Comparison of ENCODE assay signal across 8 mouse cellular contexts in genomic region chr3:28780511-28780910, GRCm38 (mm10). TPM values are rescaled to one million over a fixed set of nuclear protein-coding genes. Genes with fewer than 3 reads are reported as not detected.
DNase-seq lines count a peak whose midpoint lies in the region; ATAC-seq lines count a peak whose summit lies in the region.

No protein-coding gene starts in this region.

- peaks cover 7% of the 10 kb centered on the region; the same call in 1 of the 2 replicates for H3K36me3 ChIP-seq in heart, embryonic 13.5 days
- no peaks in the 10 kb centered on the region for H3K36me3 ChIP-seq in hindbrain, embryonic 13.5 days
- H3K36me3 ChIP-seq in liver, embryonic 16.5 days (ENCODE audit: control insufficient read depth, insufficient read depth): no peaks in the 10 kb centered on the region

- 0 out of 2 replicates have a peak, but pooled peaks cover 2% of the 10 kb centered on the region for H3K27me3 ChIP-seq in heart, embryonic 13.5 days (replicated peaks)
- H3K27me3 ChIP-seq in hindbrain, embryonic 13.5 days: 0 out of 2 replicates have a peak, but pooled peaks cover 9% of the 10 kb centered on the region
- H3K27me3 ChIP-seq in liver, embryonic 16.5 days (ENCODE audit: control insufficient read depth, insufficient read depth, low read depth, low read length): no peaks in the 10 kb centered on the region

- 72% methylated on average over 9 of the region's 9 CpGs for WGBS in heart, embryonic 13.5 days
- 77% methylated on average over 9 of the region's 9 CpGs for WGBS in hindbrain, embryonic 13.5 days
- 69% methylated on average over 9 of the region's 9 CpGs for WGBS in liver, embryonic 16.5 days (ENCODE audit: insufficient replicate concordance)

- no peak overlapping the region for H3K27ac ChIP-seq in heart, embryonic 13.5 days (replicated peaks)
- H3K27ac ChIP-seq in hindbrain, embryonic 13.5 days: no peak overlapping the region
- H3K27ac ChIP-seq in liver, embryonic 16.5 days (ENCODE audit: low read length): no peak overlapping the region

- H3K9ac ChIP-seq in heart, embryonic 13.5 days: no peak overlapping the region
- no peak overlapping the region for H3K9ac ChIP-seq in hindbrain, embryonic 13.5 days
- no peak overlapping the region for H3K9ac ChIP-seq in liver, embryonic 16.5 days (ENCODE audit: low read depth, low read length)

- ATAC-seq in heart, embryonic 13.5 days (ENCODE audit: extremely low read depth, insufficient number of reproducible peaks, low FRiP score, low TSS enrichment): no peak
- peak; percentile 10 for ATAC-seq in activated CD4-positive, CD25-positive, alpha-beta regulatory T cell, adult 4 months
- peak; percentile 26 for ATAC-seq in hindbrain, embryonic 13.5 days (ENCODE audit: low FRiP score)
- no peak for ATAC-seq in liver, embryonic 16.5 days (ENCODE audit: low read depth)

- H3K4me2 ChIP-seq in heart, embryonic 13.5 days: peak overlapping the region; percentile 98
- H3K4me2 ChIP-seq in hindbrain, embryonic 13.5 days: peak overlapping the region; percentile 81
- peak overlapping the region; percentile 95 for H3K4me2 ChIP-seq in liver, embryonic 16.5 days (ENCODE audit: low read depth, low read length)

- peak overlapping the region; percentile 89 for H3K4me3 ChIP-seq in heart, embryonic 13.5 days
- H3K4me3 ChIP-seq in hindbrain, embryonic 13.5 days: peak overlapping the region; percentile 80
- H3K4me3 ChIP-seq in liver, embryonic 16.5 days (ENCODE audit: low read depth, low read length): peak overlapping the region; percentile 84; the same call in 1 of the 2 replicates

- H3K9me3 ChIP-seq in heart, embryonic 13.5 days: no peaks in the 10 kb centered on the region
- H3K9me3 ChIP-seq in hindbrain, embryonic 13.5 days: no peaks in the 10 kb centered on the region
- H3K9me3 ChIP-seq in liver, embryonic 16.5 days (replicated peaks; ENCODE audit: control insufficient read depth, low read length): no peaks in the 10 kb centered on the region

- H3K4me1 ChIP-seq in heart, embryonic 13.5 days: peaks cover 19% of the 10 kb centered on the region
- H3K4me1 ChIP-seq in hindbrain, embryonic 13.5 days (replicated peaks): peaks cover 12% of the 10 kb centered on the region
- peaks cover 29% of the 10 kb centered on the region for H3K4me1 ChIP-seq in liver, embryonic 16.5 days (ENCODE audit: control insufficient read depth, low read depth, low read length)

- no peak for DNase-seq in heart, adult 18-20 months
- DNase-seq in adrenal gland, postnatal 10 days: no peak
- DNase-seq in right cerebral cortex, postnatal 4 days: no peak
- DNase-seq in urinary bladder, postnatal 10 days (ENCODE audit: low spot score): no peak

RNA-seq across cellular contexts. Expression of gene Eif5a2, which starts 0.6 kb away (rescaled TPM):
- 8.4 and 9.1 TPM in 2 replicates for polyA plus RNA-seq in heart, embryonic 13.5 days (2015; fragmentation: Nextera tagmentation; extraction: Ambion mirVana)
- total RNA-seq in heart, adult 18-20 months (2021): 1 to 10 TPM in 1 of 2 experiments, under 1 TPM in 1; 0.84 to 1.0 TPM
- 1 to 10 TPM; 4.3 to 5.7 TPM for polyA plus RNA-seq in activated CD4-positive, CD25-positive, alpha-beta regulatory T cell, adult 4 months (2017; shearing (Covaris generic))
- 10.6 and 11.0 TPM in 2 replicates for polyA plus RNA-seq in hindbrain, embryonic 13.5 days (2015; fragmentation: Nextera tagmentation; extraction: Ambion mirVana)
- polyA plus RNA-seq in liver, embryonic 16.5 days (2015; fragmentation: Nextera tagmentation; extraction: Ambion mirVana): 4.8 and 5.6 TPM in 2 replicates
- total RNA-seq in adrenal gland, postnatal 10 days (2021): 1 to 10 TPM; 2.8 to 3.5 TPM

RNA-seq across cellular contexts. Expression of gene Rpl22l1, which starts 24.7 kb away (rescaled TPM):
- 212 and 227 TPM in 2 replicates for polyA plus RNA-seq in heart, embryonic 13.5 days (2015; fragmentation: Nextera tagmentation; extraction: Ambion mirVana)
- 100 to 1,000 TPM; 110 to 119 TPM for total RNA-seq in heart, adult 18-20 months (2021)
- 100 to 1,000 TPM; 673 to 732 TPM for polyA plus RNA-seq in activated CD4-positive, CD25-positive, alpha-beta regulatory T cell, adult 4 months (2017; shearing (Covaris generic))
- polyA plus RNA-seq in hindbrain, embryonic 13.5 days (2015; fragmentation: Nextera tagmentation; extraction: Ambion mirVana): 225 and 252 TPM in 2 replicates
- polyA plus RNA-seq in liver, embryonic 16.5 days (2015; fragmentation: Nextera tagmentation; extraction: Ambion mirVana): 171 and 200 TPM in 2 replicates
- total RNA-seq in adrenal gland, postnatal 10 days (2021): 100 to 1,000 TPM; 228 to 260 TPM

Comparison
In these comparisons a context has a peak if more than half of its experiments do, and no peak if none do; other contexts are left out.
1. ATAC-seq: peak in activated CD4-positive, CD25-positive, alpha-beta regulatory T cell, adult 4 months (single experiment) and hindbrain, embryonic 13.5 days (single experiment); none in heart, embryonic 13.5 days (single experiment) and liver, embryonic 16.5 days (single experiment).
2. Peak in every context shown above with its lines, with median percentiles within 50 percentile points of each other: H3K4me2 ChIP-seq and H3K4me3 ChIP-seq.